Mouse (Mus musculus) adrenal gland, postnatal 10 days (tissue): ENCODE measurements around the gene Lrp1. TPM values are rescaled to one million over a fixed set of nuclear protein-coding genes. Genes with fewer than 3 reads are reported as not detected.
A peak's percentile ranks its signal among the peaks of the same experiment; 100 is the strongest.

Source experiments
- DNase-seq: peaks from one replicate; pipeline ENCODE4 v3.0.0; 2021; ENCODE audit warnings: mixed read lengths
- total RNA-seq, 2 experiments: library from RNA; stranded (reverse); gene quantifications; 2 replicates each; pipeline ENCODE4 v1.2.3; 2021

The Lrp1 gene
- total RNA-seq, 2 experiments from 2014 or later = 170 to 208 TPM

- no peak for DNase-seq
Observed at GRCm38 (mm10) chr10:127555703-127556102, 65.2 kb downstream of the Lrp1 start.

GRCm38 (mm10) chr10:127549892-127550291 is 71.1 kb downstream of the Lrp1 start:
- DNase-seq = no peak

GRCm38 (mm10) chr10:127548236-127548635 is 72.7 kb downstream of the Lrp1 start:
- no peak for DNase-seq

- DNase-seq = no peak
Observed at GRCm38 (mm10) chr10:127546505-127546904, 74.4 kb downstream of the Lrp1 start.

GRCm38 (mm10) chr10:127544375-127544774 is 76.6 kb downstream of the Lrp1 start:
- no peak for DNase-seq

- no peak for DNase-seq
Observed at GRCm38 (mm10) chr10:127543916-127544315, 77.0 kb downstream of the Lrp1 start.

DNA sequence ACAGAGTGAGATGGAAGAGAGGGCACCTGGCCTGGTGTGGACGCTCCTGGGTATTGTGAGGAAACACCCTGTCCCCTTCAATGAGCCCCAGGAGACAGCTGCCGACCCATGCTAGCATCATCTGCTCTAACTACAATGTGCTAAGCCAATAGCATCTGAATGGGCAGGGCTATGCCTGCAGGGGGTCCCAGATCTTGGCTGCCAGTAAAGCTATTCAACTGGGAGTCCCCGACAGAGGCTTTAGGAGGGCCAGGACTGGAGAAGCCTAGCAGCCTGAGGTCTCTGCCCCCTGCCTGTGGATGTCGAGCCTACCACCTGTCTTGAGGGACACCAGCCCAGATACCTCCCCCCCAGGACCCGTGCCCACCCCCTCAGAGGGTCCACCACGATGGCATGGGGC is 78.2 kb downstream of the Lrp1 start:
- DNase-seq = no peak

- no peak for DNase-seq
Observed at GRCm38 (mm10) chr10:127542084-127542483, 78.9 kb downstream of the Lrp1 start.

- no peak for DNase-seq
Observed at GRCm38 (mm10) chr10:127541510-127541909, 79.4 kb downstream of the Lrp1 start.

DNA sequence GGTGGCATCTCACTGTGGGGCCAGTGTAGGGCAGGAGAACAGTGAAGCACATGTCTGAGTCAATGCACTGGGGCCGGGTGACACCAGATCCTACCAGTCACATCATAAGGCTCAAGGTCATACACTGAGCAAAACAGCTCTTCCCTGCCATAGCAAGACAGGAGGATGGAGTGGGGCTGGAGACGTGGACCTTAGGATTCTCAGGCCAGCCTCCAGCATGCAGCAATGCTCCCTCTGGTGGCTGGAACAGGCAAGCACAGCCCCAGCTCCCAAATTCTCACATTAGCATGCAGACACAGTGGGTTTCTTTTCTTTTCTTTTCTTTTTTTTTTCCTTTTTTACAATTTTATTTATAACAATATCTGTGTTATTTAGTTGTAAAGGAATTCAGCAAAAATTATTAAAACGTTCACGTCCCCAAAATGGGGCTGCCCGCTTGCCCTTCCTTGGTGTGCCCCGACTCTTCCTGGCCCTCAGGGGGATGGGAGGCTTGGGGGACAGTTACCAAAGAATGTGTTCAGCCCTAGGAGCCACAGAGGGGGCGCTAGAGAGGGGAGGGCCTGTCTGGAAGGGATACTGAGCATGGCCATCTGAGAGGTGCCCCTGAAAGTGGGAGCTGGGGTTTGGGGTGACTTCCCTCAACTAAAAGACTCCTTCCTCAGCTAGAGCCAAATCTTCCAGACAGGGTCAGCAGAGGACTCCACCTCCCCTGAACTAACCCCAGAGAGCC is 82.9 kb downstream of the Lrp1 start:
- peak; percentile 85 for DNase-seq

DNA sequence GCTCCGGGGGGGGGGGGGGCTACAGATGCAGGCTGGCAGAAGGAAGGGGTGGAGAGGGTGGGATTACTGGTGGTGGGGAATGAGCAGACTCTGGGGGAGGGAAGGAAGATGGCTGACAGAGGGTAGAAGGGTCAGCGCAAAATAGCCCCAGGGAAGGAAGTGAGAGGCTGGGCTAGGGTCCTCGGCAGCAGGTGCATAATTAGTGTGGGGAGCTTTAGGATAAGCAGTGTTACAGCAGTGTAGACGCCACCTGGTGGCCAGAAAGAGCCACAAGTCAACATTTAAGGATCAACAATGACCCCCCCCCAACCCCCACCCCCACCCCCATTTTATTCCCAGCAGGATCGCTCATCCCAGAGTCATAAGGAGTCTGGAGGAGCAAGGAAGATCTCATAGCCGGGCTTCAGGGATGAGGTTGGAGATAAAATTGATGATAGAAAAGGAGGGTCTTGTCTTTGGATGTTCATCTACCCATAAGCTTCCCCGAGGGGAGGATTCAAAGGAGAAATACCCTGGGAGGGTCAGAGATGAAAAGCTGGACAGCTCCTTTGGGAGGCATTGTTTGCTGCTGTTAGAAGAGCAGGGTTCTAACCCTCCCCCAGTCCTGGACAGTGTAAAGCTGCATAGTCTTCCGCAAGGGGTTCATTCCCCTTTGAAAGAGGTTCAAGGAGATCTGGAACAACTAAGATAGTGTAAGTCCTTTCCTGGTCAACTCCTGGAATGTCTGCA is 84.2 kb downstream of the Lrp1 start:
- DNase-seq = peak; percentile 61

DNA sequence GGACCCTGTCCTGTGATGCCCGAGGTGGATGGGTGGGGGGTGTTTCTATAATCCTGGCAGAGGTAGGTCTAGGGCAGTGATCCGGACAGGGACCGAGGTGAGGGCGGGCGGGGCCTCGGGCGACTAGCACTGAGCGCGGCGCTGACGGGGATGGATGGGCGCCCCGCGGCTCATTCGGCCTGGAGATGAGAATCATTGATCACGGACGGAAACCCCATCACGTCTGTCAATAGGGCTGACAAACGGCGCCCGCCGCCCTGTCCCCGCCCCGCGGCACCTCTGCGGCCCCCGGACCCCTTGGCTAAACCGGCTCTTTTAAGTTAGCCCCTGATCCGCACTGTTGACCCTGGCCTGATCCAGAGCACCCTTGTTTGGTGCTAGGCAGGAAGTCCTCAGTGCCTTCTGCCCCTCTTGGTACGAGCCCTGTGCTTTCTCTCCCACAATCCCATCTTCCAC is 86.0 kb downstream of the Lrp1 start:
- DNase-seq = no peak

DNA sequence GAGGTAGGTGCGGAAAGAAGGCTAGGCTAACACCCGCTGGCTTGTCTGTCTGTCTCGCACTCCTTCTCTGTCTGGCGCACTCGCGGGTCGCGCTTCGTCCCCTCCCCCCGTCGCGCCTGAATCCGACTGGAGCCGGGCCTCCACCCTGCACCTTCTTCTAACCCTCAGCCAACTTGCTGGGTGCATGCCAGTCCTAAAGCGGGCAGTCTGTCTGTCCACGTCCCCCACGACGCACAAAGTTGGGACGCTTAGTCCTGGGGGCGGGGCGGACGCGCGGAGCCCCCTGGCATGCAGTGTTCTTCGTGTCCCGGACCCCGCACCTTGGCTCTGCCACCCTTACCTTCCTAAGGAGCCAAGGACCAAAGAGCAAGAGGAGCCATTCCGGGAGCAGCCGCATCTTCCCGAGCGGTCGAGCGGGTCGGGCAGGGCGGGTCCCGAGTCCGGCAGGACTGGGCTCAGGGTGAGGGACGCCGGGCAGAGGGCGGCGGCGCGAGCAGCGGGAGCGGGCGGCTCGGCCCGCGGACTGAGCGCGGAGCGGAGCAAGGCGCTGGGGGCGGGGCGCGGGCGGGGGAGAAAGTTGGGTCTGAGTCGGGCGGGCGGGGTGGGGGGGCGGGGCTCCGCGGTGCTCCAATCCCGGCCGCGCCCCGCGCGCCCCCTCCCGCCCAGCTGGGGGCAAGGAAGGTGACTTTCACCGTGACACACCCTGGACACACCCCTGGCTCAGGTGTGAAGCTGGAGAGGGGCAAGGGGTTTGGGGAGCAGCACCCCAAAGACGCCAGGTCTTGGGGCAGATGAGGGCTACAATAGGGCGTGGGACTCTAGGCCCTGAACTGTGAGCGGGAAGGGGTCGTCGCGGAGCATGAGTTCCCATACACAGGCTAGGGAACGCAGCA is 86.7 kb downstream of the Lrp1 start, which contains the start of gene Nxph4:
Gene Nxph4, minus strand, starts transcription at position 524 of the 893 bp plus-strand sequence.
- peak; percentile 59 for DNase-seq

GRCm38 (mm10) chr10:127531548-127531947 is 89.4 kb downstream of the Lrp1 start:
- no peak for DNase-seq

GRCm38 (mm10) chr10:127530945-127531344 is 90.0 kb downstream of the Lrp1 start:
- DNase-seq = no peak

GRCm38 (mm10) chr10:127527481-127527880 is 93.5 kb downstream of the Lrp1 start:
- no peak for DNase-seq

- DNase-seq = peak; percentile 81
Observed at GRCm38 (mm10) chr10:127526681-127527080, 94.3 kb downstream of the Lrp1 start.

DNA sequence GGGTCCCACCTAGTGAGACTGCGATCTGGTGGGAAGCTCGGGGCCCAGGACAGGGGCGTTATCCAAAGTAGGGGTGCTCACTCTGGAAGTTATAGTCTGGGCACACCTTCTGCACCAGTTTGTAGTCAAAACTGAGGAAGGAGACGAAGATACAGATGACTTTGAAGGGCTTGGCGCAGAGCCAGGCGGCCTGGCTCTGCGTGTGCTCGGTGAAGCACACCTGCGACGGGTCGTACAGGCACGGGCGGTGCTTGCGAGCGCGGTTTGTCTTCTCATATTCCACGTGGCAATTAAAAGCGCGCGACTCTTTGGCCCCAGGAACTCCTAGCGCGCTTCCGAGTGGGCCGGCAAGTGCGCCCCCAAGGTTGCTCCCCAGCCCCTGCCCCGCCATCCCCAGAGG is 94.9 kb downstream of the Lrp1 start:
- no peak for DNase-seq

DNA sequence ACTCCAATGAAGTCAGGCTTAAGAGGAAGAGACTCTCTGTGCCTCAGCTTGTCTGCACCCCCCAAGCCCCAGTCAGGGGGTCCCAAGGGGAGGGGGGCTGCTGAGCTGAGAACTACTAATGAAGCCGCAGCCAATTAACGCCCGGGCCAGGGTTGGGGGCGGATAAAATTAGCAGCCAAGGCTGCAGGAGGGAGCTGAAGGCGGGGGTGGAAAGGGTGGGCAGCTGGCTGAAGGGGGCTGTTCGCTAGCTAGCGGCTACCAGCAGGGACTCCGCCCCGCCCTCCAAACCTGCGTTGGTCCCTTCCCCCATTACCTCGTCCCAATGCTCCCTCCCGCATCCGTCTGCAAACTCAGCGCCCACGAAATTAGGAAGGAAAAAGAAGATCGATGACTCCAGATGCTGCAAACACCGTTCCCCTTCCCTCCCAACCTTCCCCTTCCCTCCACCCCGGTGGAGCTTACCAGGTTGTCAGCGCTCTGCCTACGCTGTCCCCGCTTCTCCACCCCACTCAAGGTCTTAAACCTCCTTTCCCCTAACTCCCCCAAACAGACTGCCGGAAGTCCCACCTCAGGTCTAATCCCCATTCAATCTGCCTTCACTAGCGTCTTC is 96.2 kb downstream of the Lrp1 start:
- DNase-seq = no peak

GRCm38 (mm10) chr10:127522088-127522581 is 98.8 kb downstream of the Lrp1 start, which contains the start of gene Shmt2:
Shmt2 (minus strand) TSS chr10:127522444.
- DNase-seq = peak; percentile 86

- DNase-seq = no peak
Observed at GRCm38 (mm10) chr10:127521611-127522080, 99.3 kb downstream of the Lrp1 start.
